Comparison of ENCODE assay signal across 29 mouse cellular contexts in genomic region chr8:70361484-70362032, GRCm38 (mm10). TPM values are rescaled to one million over a fixed set of nuclear protein-coding genes. Genes with fewer than 3 reads are reported as not detected.
DNase-seq lines count a peak whose midpoint lies in the region; ATAC-seq lines count a peak whose summit lies in the region.
"Had no signal": no experiment of that assay in that cellular context is flagged by ENCODE, and none has a peak within 500 bp of the region (broad histone marks: within the 10 kb centered on the region; RNA-seq: fewer than 3 reads in every experiment).

No protein-coding gene starts in this region.

- no peak for ATAC-seq in limb, embryonic 12.5 days (ENCODE audit: insufficient number of reproducible peaks, insufficient read depth, low FRiP score, low TSS enrichment, low read depth)
- ATAC-seq in limb, embryonic 13.5 days (ENCODE audit: low FRiP score, low read depth) = no peak
- ATAC-seq in megakaryocyte, adult 5-6 weeks (ENCODE audit: poor library complexity, severe bottlenecking) = no peak
- ATAC-seq: activated CD4-positive, CD25-positive, alpha-beta regulatory T cell, adult 4 months; CD4-positive, CD25-positive, alpha-beta regulatory T cell, adult 4 months; forebrain, embryonic 13.5 days; hindbrain, postnatal 0 days; intestine, embryonic 15.5 days; midbrain, embryonic 16.5 days had no signal

- no peaks in the 10 kb centered on the region for H3K36me3 ChIP-seq in limb, embryonic 12.5 days
- no peaks in the 10 kb centered on the region for H3K36me3 ChIP-seq in limb, embryonic 10.5 days
- H3K36me3 ChIP-seq in limb, embryonic 13.5 days = no peaks in the 10 kb centered on the region
- H3K36me3 ChIP-seq: hindbrain, embryonic 10.5 days; intestine, embryonic 15.5 days; liver, embryonic 15.5 days; lung, embryonic 15.5 days; neural tube, embryonic 12.5 days had no signal

- H3K27ac ChIP-seq in limb, embryonic 12.5 days = 0 out of 2 replicates have a peak overlapping the region, but pooled peaks have one; percentile 26
- no peak overlapping the region for H3K27ac ChIP-seq in limb, embryonic 10.5 days
- H3K27ac ChIP-seq in limb, embryonic 13.5 days = peak overlapping the region; percentile 67; the same call in 1 of the 2 replicates
- H3K27ac ChIP-seq: forebrain, embryonic 13.5 days; hindbrain, embryonic 10.5 days; hindbrain, postnatal 0 days; intestine, embryonic 15.5 days; layer of hippocampus, adult 2 months; left cerebral cortex, adult 2 months; liver, embryonic 15.5 days; lung, embryonic 15.5 days; neural tube, embryonic 12.5 days had no signal

- H3K9ac ChIP-seq in limb, embryonic 12.5 days (replicated peaks) = no peak overlapping the region
- no peak overlapping the region; the same call in 1 of the 2 replicates for H3K9ac ChIP-seq in limb, embryonic 13.5 days
- H3K9ac ChIP-seq: forebrain, embryonic 13.5 days; intestine, embryonic 15.5 days; liver, embryonic 15.5 days; lung, embryonic 15.5 days had no signal

- DNase-seq in gastrocnemius, postnatal 14 days = peak; percentile 40
- no peak for DNase-seq in gastrocnemius, adult 18-20 months (ENCODE audit: low spot score)
- no peak for DNase-seq in limb, embryonic 10.5 days (ENCODE audit: low spot score)
- no peak for DNase-seq in T-cell, adult 2 months (ENCODE audit: low spot score)
- DNase-seq: cerebellum, adult 11 months; cerebellum, adult 9-11 months; heart, postnatal 14 days; right cerebral cortex, postnatal 4 days had no signal

- no peak overlapping the region for H3K4me3 ChIP-seq in limb, embryonic 12.5 days (replicated peaks)
- no peak overlapping the region for H3K4me3 ChIP-seq in limb, embryonic 10.5 days
- H3K4me3 ChIP-seq in limb, embryonic 13.5 days = no peak overlapping the region
- H3K4me3 ChIP-seq: forebrain, embryonic 13.5 days; hindbrain, embryonic 10.5 days; intestine, embryonic 15.5 days; layer of hippocampus, adult 2 months; left cerebral cortex, adult 2 months; liver, embryonic 15.5 days; lung, embryonic 15.5 days; neural tube, embryonic 12.5 days had no signal

- H3K4me2 ChIP-seq in limb, embryonic 12.5 days = no peak overlapping the region
- no peak overlapping the region for H3K4me2 ChIP-seq in limb, embryonic 13.5 days (replicated peaks)
- H3K4me2 ChIP-seq: forebrain, embryonic 13.5 days; intestine, embryonic 15.5 days; liver, embryonic 15.5 days; lung, embryonic 15.5 days; midbrain, embryonic 11.5 days; neural tube, embryonic 12.5 days had no signal

- intact Hi-C loops in gastrocnemius, postnatal 14 days (cut with DNase I; ENCODE audit: low total_unique reads) = no loop called here

- H3K9me3 ChIP-seq in limb, embryonic 12.5 days = no peaks in the 10 kb centered on the region
- no peaks in the 10 kb centered on the region for H3K9me3 ChIP-seq in limb, embryonic 10.5 days (replicated peaks)
- no peaks in the 10 kb centered on the region for H3K9me3 ChIP-seq in limb, embryonic 13.5 days
- H3K9me3 ChIP-seq: forebrain, embryonic 13.5 days; hindbrain, embryonic 10.5 days; intestine, embryonic 15.5 days; liver, embryonic 15.5 days; lung, embryonic 15.5 days; neural tube, embryonic 12.5 days had no signal

- H3K4me1 ChIP-seq in limb, embryonic 12.5 days (replicated peaks) = peaks cover 4% of the 10 kb centered on the region
- peaks cover 14% of the 10 kb centered on the region for H3K4me1 ChIP-seq in limb, embryonic 10.5 days
- H3K4me1 ChIP-seq in limb, embryonic 13.5 days = peaks cover 24% of the 10 kb centered on the region
- H3K4me1 ChIP-seq: neural tube, embryonic 12.5 days had no signal

- H3K27me3 ChIP-seq in limb, embryonic 12.5 days = peaks cover 14% of the 10 kb centered on the region
- H3K27me3 ChIP-seq in limb, embryonic 10.5 days (ENCODE audit: low read depth, poor library complexity, severe bottlenecking) = peaks cover 24% of the 10 kb centered on the region
- 0 out of 2 replicates have a peak, but pooled peaks cover 8% of the 10 kb centered on the region for H3K27me3 ChIP-seq in limb, embryonic 13.5 days
- H3K27me3 ChIP-seq: intestine, embryonic 15.5 days; neural tube, embryonic 12.5 days had no signal

- WGBS in limb, embryonic 12.5 days = 68% methylated on average over 10 of the region's 10 CpGs
- 74% methylated on average over 10 of the region's 10 CpGs for WGBS in limb, embryonic 10.5 days
- 73% methylated on average over 10 of the region's 10 CpGs for WGBS in limb, embryonic 13.5 days

RNA-seq across cellular contexts. Expression of gene Upf1, which starts 8.5 kb away (rescaled TPM):
- total RNA-seq in gastrocnemius, postnatal 14 days (2021) = 10 to 100 TPM; 31.6 to 35.0 TPM
- total RNA-seq in gastrocnemius, adult 18-20 months (2021) = 10 to 100 TPM; 29.8 to 31.1 TPM
- 32.5 and 34.3 TPM in 2 replicates for polyA plus RNA-seq in limb, embryonic 12.5 days (2016; fragmentation: Nextera tagmentation; extraction: Ambion mirVana)
- 25.6 and 26.7 TPM in 2 replicates for polyA plus RNA-seq in limb, embryonic 10.5 days (2016; fragmentation: Nextera tagmentation; extraction: Ambion mirVana)
- polyA plus RNA-seq in limb, embryonic 13.5 days (2015; fragmentation: Nextera tagmentation; extraction: Ambion mirVana) = 18.7 and 19.5 TPM in 2 replicates
- total RNA-seq in megakaryocyte, adult 5-6 weeks (2015) = 10.9 and 11.7 TPM in 2 replicates
- 24.4 and 30.7 TPM in 2 replicates for total RNA-seq in megakaryocyte, adult 5-6 weeks (2017)

RNA-seq across cellular contexts. Expression of gene Comp, which starts 11.8 kb away (rescaled TPM):
- 10 to 100 TPM; 18.6 to 19.6 TPM for total RNA-seq in gastrocnemius, postnatal 14 days (2021)
- 10 to 100 TPM in 1 of 2 experiments, 1 to 10 TPM in 1; 6.9 to 14.9 TPM for total RNA-seq in gastrocnemius, adult 18-20 months (2021)
- polyA plus RNA-seq in limb, embryonic 12.5 days (2016; fragmentation: Nextera tagmentation; extraction: Ambion mirVana) = 2.8 and 5.8 TPM in 2 replicates
- 0.08 and 0.35 TPM in 2 replicates for polyA plus RNA-seq in limb, embryonic 10.5 days (2016; fragmentation: Nextera tagmentation; extraction: Ambion mirVana)
- 26.4 and 40.8 TPM in 2 replicates for polyA plus RNA-seq in limb, embryonic 13.5 days (2015; fragmentation: Nextera tagmentation; extraction: Ambion mirVana)
- total RNA-seq in megakaryocyte, adult 5-6 weeks (2015) = not detected in 2 replicates
- 0.12 TPM in 1 of 2 replicates, not detected in the other for total RNA-seq in megakaryocyte, adult 5-6 weeks (2017)
- total RNA-seq: adrenal gland, postnatal 14 days; liver, adult 2 months; megakaryocyte progenitor cell, adult 5-6 weeks had no signal
- polyA plus RNA-seq: liver, adult 2 months; midbrain, embryonic 11.5 days had no signal

RNA-seq across cellular contexts. Expression of gene Gdf1, which starts 31.9 kb away (rescaled TPM):
- total RNA-seq in gastrocnemius, postnatal 14 days (2021) = 1 to 10 TPM; 1.3 to 2.8 TPM
- total RNA-seq in gastrocnemius, adult 18-20 months (2021) = 1 to 10 TPM; 1.9 to 2.1 TPM
- polyA plus RNA-seq in limb, embryonic 12.5 days (2016; fragmentation: Nextera tagmentation; extraction: Ambion mirVana) = 3.7 and 4.2 TPM in 2 replicates
- 7.9 and 13.8 TPM in 2 replicates for polyA plus RNA-seq in limb, embryonic 10.5 days (2016; fragmentation: Nextera tagmentation; extraction: Ambion mirVana)
- 0.78 and 2.7 TPM in 2 replicates for polyA plus RNA-seq in limb, embryonic 13.5 days (2015; fragmentation: Nextera tagmentation; extraction: Ambion mirVana)
- total RNA-seq in megakaryocyte, adult 5-6 weeks (2015) = not detected in 2 replicates
- not detected in 2 replicates for total RNA-seq in megakaryocyte, adult 5-6 weeks (2017)
- total RNA-seq: common myeloid progenitor, adult 5-6 weeks; heart, postnatal 14 days; liver, adult 2 months; megakaryocyte progenitor cell, adult 5-6 weeks had no signal
- polyA plus RNA-seq: kidney, adult 2 months; liver, adult 2 months had no signal

RNA-seq across cellular contexts. Expression of gene Cers1, which starts 46.0 kb away (rescaled TPM):
- total RNA-seq in gastrocnemius, postnatal 14 days (2021) = 10 to 100 TPM; 14.5 to 24.5 TPM
- total RNA-seq in gastrocnemius, adult 18-20 months (2021) = 10 to 100 TPM; 13.4 to 15.9 TPM
- 7.9 and 8.8 TPM in 2 replicates for polyA plus RNA-seq in limb, embryonic 12.5 days (2016; fragmentation: Nextera tagmentation; extraction: Ambion mirVana)
- 3.2 and 4.6 TPM in 2 replicates for polyA plus RNA-seq in limb, embryonic 10.5 days (2016; fragmentation: Nextera tagmentation; extraction: Ambion mirVana)
- 10.0 and 10.2 TPM in 2 replicates for polyA plus RNA-seq in limb, embryonic 13.5 days (2015; fragmentation: Nextera tagmentation; extraction: Ambion mirVana)
- total RNA-seq in megakaryocyte, adult 5-6 weeks (2015) = not detected in 2 replicates
- total RNA-seq in megakaryocyte, adult 5-6 weeks (2017) = not detected in 2 replicates
- total RNA-seq: common myeloid progenitor, adult 5-6 weeks; liver, adult 2 months; megakaryocyte progenitor cell, adult 5-6 weeks had no signal
- polyA plus RNA-seq: activated CD4-positive, CD25-positive, alpha-beta regulatory T cell, adult 4 months; CD4-positive, CD25-positive, alpha-beta regulatory T cell, adult 4 months had no signal

RNA-seq across cellular contexts. Expression of gene Cope, which starts 59.2 kb away (rescaled TPM):
- total RNA-seq in gastrocnemius, postnatal 14 days (2021) = 100 to 1,000 TPM; 123 to 134 TPM
- 100 to 1,000 TPM; 133 to 135 TPM for total RNA-seq in gastrocnemius, adult 18-20 months (2021)
- 269 and 288 TPM in 2 replicates for polyA plus RNA-seq in limb, embryonic 12.5 days (2016; fragmentation: Nextera tagmentation; extraction: Ambion mirVana)
- polyA plus RNA-seq in limb, embryonic 10.5 days (2016; fragmentation: Nextera tagmentation; extraction: Ambion mirVana) = 293 and 321 TPM in 2 replicates
- 340 and 345 TPM in 2 replicates for polyA plus RNA-seq in limb, embryonic 13.5 days (2015; fragmentation: Nextera tagmentation; extraction: Ambion mirVana)
- 163 and 178 TPM in 2 replicates for total RNA-seq in megakaryocyte, adult 5-6 weeks (2015)
- total RNA-seq in megakaryocyte, adult 5-6 weeks (2017) = 89.1 and 96.1 TPM in 2 replicates

Comparison
In these comparisons a context has a peak if more than half of its experiments do, and no peak if none do; other contexts are left out.
1. RNA of gene Comp, which starts 11.8 kb away (total RNA-seq): 18.6 to 19.6 TPM in gastrocnemius, postnatal 14 days and 6.9 to 14.9 TPM in gastrocnemius, adult 18-20 months; 0.12 TPM in megakaryocyte, adult 5-6 weeks; every median in the first group is over 4 times any median in the second.